Mouse (Mus musculus) lung, postnatal 0 days (tissue): ENCODE data around the gene Upk1a. TPM values are rescaled to one million over a fixed set of nuclear protein-coding genes. Genes with fewer than 3 reads are reported as not detected.

Experiments used
- ATAC-seq: fragments of 200-750 bp; cut with Nextera tagmentation; 2 replicates; pipeline ENCODE4 v1.8.0; 2017; ENCODE audit warnings: moderate library complexity
- DNase-seq: peaks from one replicate; pipeline ENCODE4 v3.0.0-alpha.2; 2016; ENCODE audit warnings: low spot score
- H3K27ac ChIP-seq: fragments of 300-500 bp; sonication (generic); 2 replicates; pipeline ENCODE4 v1.5.1; 2014; ENCODE audit warnings: antibody characterized with exemption, mild to moderate bottlenecking, low read length, mixed read lengths
- H3K27me3 ChIP-seq: fragments of 300-500 bp; sonication (generic); replicated peaks from 2 replicates; pipeline ENCODE4 v1.6.1; 2014; ENCODE audit warnings: low read length, mixed read lengths; ENCODE audit not compliant: insufficient read depth
- H3K36me3 ChIP-seq: fragments of 300-500 bp; sonication (generic); 2 replicates; pipeline ENCODE4 v1.6.1; 2014; ENCODE audit warnings: low read length, mixed read lengths; ENCODE audit not compliant: insufficient read depth
- H3K4me1 ChIP-seq: fragments of 300-500 bp; sonication (generic); 2 replicates; pipeline ENCODE4 v1.6.1; 2014; ENCODE audit warnings: antibody characterized with exemption, low read depth, low read length, mixed read lengths; ENCODE audit not compliant: insufficient read depth
- H3K4me2 ChIP-seq: fragments of 300-500 bp; sonication (generic); replicated peaks from 2 replicates; pipeline ENCODE4 v1.6.1; 2014; ENCODE audit warnings: low read depth, mild to moderate bottlenecking, low read length, moderate library complexity, mixed read lengths
- H3K4me3 ChIP-seq: fragments of 300-500 bp; sonication (generic); 2 replicates; pipeline ENCODE4 v1.5.1; 2014; ENCODE audit warnings: low read depth, low read length
- H3K9ac ChIP-seq: fragments of 300-500 bp; sonication (generic); replicated peaks from 2 replicates; pipeline ENCODE4 v1.6.1; 2014; ENCODE audit warnings: low read depth, mild to moderate bottlenecking
- H3K9me3 ChIP-seq: fragments of 300-500 bp; sonication (generic); 2 replicates; pipeline ENCODE4 v1.6.1; 2016; ENCODE audit warnings: low read length, mixed read lengths
- CTCF ChIP-seq: IDR thresholded peaks from 2 replicates; pipeline ENCODE4 v1.5.1; 2016; ENCODE audit warnings: antibody characterized with exemption, mild to moderate bottlenecking
- EP300 ChIP-seq: IDR thresholded peaks from 2 replicates; pipeline ENCODE4 v1.6.1; 2016; ENCODE audit warnings: antibody characterized with exemption, mild to moderate bottlenecking, control low read depth
- WGBS: fragments of 180-500 bp; shearing (Covaris S2); extraction: QIAGEN DNeasy Blood & Tissue Kit; methylation state at CpG from one replicate; pipeline ENCODE4 v1.1.7; 2014; 5-methylcytosine and 5-hydroxymethylcytosine counted together
- polyA plus RNA-seq: library from polyadenylated mRNA; unstranded; fragments of >200 nt; fragmentation: Nextera tagmentation; extraction: Ambion mirVana; gene quantifications from 2 replicates; pipeline ENCODE4 v1.2.1, GENCODE M21; 2015

The Upk1a gene
- polyA plus RNA-seq, 1 experiment from 2014 or later: 11.2 TPM

DNA sequence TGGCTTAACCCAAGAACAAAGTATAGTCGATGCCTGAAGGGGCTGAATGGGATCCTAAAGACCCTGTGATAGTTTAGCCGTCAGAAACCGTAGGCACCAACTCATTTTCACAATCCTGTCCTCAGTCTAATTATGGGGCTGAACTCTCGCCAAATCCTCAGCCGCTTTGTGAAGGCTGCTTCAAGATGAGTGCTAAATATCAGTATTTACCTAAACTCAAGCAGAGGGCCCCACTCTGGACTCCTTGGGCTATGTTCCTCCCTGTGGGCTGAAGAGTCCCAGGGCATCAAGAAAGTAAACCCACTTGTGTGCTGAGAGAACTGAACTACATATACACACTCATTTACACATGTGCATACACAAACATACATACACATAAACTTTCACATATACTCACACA lies 15.8 kb downstream of the Upk1a start:
- Histone ChIP-seq H3K27ac (peak overlapping the region; percentile 65; the same call in 1 of the 2 replicates), H3K9me3 (no peaks in the 10 kb centered on the region), H3K4me3 (no peak overlapping the region), H3K9ac (no peak overlapping the region), H3K36me3 (no peaks in the 10 kb centered on the region), H3K27me3 (no peaks in the 10 kb centered on the region), H3K4me1 (peaks cover 2% of the 10 kb centered on the region; the same call in 1 of the 2 replicates), H3K4me2 (no peak overlapping the region)
- 45% methylated on average over 5 of the region's 5 CpGs for WGBS
- DNase-seq (peak; percentile 75), ATAC-seq (no peak)
- TF ChIP-seq CTCF (no peak), EP300 (peak; percentile 27; the same call in 1 of the 2 replicates)

DNA sequence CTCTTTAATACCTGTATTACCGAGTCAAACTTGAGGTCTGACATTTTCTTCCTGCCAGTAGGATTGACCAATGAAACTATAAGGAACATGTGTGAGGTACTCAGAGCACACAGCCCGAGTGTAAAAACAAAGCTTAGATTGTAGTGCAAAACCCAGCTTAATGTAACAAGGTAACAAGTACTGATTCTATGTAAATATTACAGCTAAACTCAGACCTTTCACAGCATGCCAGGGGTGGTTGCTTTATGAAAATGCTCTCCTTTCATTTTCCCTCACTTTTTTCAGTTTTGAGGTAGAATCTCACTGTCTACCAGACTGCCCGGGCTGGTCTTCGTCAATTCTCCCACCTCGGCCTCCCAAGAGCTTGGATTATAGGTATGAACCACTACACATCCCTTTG lies 16.6 kb downstream of the Upk1a start:
- H3K9ac ChIP-seq: no peak overlapping the region
- H3K9me3 ChIP-seq: no peaks in the 10 kb centered on the region
- TF ChIP-seq EP300 (no peak), CTCF (no peak)
- 46% methylated on average over 5 of the region's 5 CpGs for WGBS
- peak overlapping the region; percentile 65 for H3K27ac ChIP-seq
- no peak for DNase-seq
- H3K4me1 ChIP-seq: peaks cover 2% of the 10 kb centered on the region; the same call in 1 of the 2 replicates
- ATAC-seq: no peak
- H3K4me2 ChIP-seq: no peak overlapping the region
- H3K36me3 ChIP-seq: no peaks in the 10 kb centered on the region
- no peaks in the 10 kb centered on the region for H3K27me3 ChIP-seq
- H3K4me3 ChIP-seq: no peak overlapping the region

DNA sequence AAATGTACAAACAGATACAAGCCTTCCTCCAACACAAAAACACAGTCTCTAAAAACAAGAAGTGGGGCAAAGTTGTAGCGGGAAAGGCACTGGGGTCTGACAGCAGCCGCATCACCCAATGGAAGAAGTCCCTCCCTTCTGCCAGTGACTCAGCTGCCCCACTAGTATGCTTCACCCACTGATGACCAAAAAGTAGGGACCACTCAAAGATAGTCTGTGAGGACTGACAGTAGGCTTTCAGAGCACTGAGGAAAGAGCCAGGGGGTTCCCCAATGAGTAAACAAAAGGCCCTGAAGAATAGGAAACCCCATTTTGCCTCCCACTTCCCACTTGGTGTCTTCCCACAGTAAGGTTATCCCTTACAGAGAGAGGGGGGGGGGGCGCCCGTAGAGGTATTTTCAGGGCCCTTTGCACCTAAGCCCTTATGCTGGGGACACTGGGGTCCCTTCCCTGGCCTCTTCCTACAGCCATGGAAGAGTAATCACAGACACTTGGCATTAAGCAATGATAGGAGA lies 18.1 kb downstream of the Upk1a start:
- Histone ChIP-seq H3K9ac (no peak overlapping the region), H3K9me3 (no peaks in the 10 kb centered on the region), H3K4me2 (no peak overlapping the region), H3K4me1 (peaks cover 2% of the 10 kb centered on the region; the same call in 1 of the 2 replicates), H3K27me3 (no peaks in the 10 kb centered on the region), H3K27ac (0 out of 2 replicates have a peak overlapping the region, but pooled peaks have one; percentile 2), H3K36me3 (no peaks in the 10 kb centered on the region), H3K4me3 (no peak overlapping the region)
- DNase-seq (no peak), ATAC-seq (no peak)
- 57% methylated on average over 4 of the region's 4 CpGs for WGBS
- no peak for TF ChIP-seq EP300
- no peak for TF ChIP-seq CTCF

DNA sequence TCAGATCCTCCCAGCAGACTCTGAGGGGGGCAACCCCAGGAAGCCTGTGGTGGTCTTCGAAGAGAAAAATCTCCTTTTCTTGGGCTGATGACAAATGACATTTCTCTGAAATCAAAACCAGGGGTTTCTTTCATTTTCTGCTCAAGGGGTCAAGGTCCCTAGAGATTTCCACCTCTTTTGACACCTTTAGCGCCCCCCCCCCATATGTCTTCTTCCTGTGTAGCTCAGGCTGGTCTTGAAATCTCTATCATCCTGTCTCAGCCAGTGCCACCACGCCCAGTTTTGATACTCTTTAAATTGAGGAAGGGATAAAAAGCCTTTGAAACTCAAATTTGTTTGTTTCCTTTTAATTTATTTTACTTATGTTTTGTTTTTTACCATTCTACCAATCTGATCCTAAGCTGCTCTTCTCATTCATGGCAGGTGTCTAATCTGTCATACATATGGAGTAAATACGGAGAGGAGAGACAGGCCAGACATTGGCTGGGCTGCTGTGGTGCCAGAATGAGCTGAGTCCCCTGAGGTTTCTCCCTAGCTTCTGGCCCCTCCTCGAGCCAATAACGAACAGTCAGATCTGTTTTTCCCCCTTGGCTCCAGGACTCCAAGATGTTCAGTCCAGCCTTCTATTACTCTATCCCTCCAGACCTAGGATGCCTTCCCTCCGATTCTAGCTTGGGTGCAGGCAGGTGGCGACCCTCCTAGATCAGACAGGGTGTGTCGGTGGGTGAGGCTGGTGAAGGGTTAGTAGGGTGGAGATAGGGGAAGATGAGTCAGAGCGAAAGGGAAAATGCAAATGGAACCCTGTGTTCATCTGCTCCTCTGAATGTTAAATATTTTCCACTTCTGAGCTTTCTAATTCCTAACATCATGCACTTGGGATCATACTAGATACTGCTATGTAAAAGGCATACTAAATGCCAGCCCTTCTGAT lies 18.8 kb downstream of the Upk1a start:
- no peaks in the 10 kb centered on the region for H3K9me3 ChIP-seq
- H3K27ac ChIP-seq: peak overlapping the region; percentile 47; the same call in 1 of the 2 replicates
- ATAC-seq (no peak), DNase-seq (no peak)
- no peak overlapping the region for H3K4me3 ChIP-seq
- no peaks in the 10 kb centered on the region for H3K36me3 ChIP-seq
- peaks cover 2% of the 10 kb centered on the region; the same call in 1 of the 2 replicates for H3K4me1 ChIP-seq
- H3K9ac ChIP-seq: no peak overlapping the region
- no peak for TF ChIP-seq CTCF
- no peak for TF ChIP-seq EP300
- 77% methylated on average over 10 of the region's 10 CpGs for WGBS
- no peaks in the 10 kb centered on the region for H3K27me3 ChIP-seq
- H3K4me2 ChIP-seq: no peak overlapping the region

DNA sequence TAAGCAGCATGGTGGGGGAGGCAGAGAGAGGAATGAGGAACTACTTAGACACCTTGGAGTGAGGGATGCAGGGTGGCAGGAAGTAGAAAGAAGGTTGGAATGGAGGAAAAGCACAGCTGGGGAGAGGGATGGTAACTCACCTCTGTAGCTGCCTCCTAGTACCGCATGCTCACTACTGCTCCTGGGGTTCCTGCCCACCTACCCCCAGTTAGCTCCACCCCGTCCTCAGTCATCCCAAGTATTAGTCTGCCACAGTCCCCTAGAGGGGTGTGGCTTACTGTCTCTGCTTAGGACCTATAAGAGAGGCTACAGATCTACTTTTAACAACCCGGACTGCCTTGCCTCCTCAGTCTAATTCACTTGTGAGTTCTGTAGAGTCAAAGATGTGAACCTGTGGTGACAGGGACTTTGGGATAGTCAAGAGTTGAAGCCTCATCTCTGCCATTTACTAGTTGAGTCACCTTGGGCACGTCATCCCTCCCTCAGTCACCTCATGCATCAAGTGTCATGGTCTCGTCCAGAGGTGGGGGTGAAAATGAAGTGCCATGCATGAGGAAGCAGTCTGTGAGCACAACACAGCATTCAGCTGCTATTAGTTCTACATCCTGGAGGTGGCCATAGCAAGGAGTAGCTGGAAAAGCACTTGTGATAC lies 19.7 kb downstream of the Upk1a start:
- Histone ChIP-seq H3K4me1 (0 out of 2 replicates have a peak, but pooled peaks cover 2% of the 10 kb centered on the region), H3K9me3 (no peaks in the 10 kb centered on the region), H3K27ac (peak overlapping the region; percentile 47), H3K4me2 (no peak overlapping the region), H3K9ac (no peak overlapping the region), H3K27me3 (no peaks in the 10 kb centered on the region), H3K4me3 (no peak overlapping the region), H3K36me3 (no peaks in the 10 kb centered on the region)
- DNase-seq (peak; percentile 47), ATAC-seq (no peak)
- 23% methylated on average over 5 of the region's 5 CpGs for WGBS
- TF ChIP-seq CTCF (peak; percentile 37), EP300 (no peak)

DNA sequence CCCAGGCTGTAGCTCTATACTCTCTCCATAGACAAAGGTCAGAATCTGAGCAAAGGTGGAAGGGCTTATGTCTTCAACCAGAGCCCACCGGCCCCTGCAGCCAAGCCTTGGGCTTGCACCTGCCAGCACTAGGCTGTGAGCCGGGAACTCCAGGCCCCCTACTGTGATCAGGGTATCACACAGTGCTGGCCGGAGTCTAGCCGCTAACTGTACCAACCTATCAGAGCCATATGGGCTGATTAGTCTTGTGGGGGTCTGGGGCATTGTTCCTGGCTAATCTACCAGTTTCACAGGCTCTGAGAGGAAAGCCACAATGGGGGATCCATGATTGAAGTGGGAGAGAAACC lies 21.1 kb downstream of the Upk1a start:
- no peaks in the 10 kb centered on the region for H3K36me3 ChIP-seq
- no peaks in the 10 kb centered on the region for H3K9me3 ChIP-seq
- DNase-seq (no peak), ATAC-seq (no peak)
- H3K9ac ChIP-seq: no peak overlapping the region
- WGBS: 62% methylated on average over 4 of the region's 4 CpGs
- H3K27ac ChIP-seq: no peak overlapping the region
- no peak overlapping the region for H3K4me2 ChIP-seq
- peaks cover 4% of the 10 kb centered on the region for H3K4me1 ChIP-seq
- no peak for TF ChIP-seq EP300
- no peak for TF ChIP-seq CTCF
- H3K4me3 ChIP-seq: no peak overlapping the region
- no peaks in the 10 kb centered on the region for H3K27me3 ChIP-seq
